Mouse (Mus musculus) liver, embryonic 14.5 days (tissue): ENCODE results near the gene Rbfox1. TPM values are rescaled to one million over a fixed set of nuclear protein-coding genes. Genes with fewer than 3 reads are reported as not detected.

Experiments used
- ATAC-seq: fragments of 200-750 bp; cut with Nextera tagmentation; 2 replicates; pipeline ENCODE4 v1.8.0; 2017; ENCODE audit warnings: moderate number of reproducible peaks, mild to moderate bottlenecking, moderate library complexity; ENCODE audit not compliant: insufficient read depth
- DNase-seq, 3 experiments: peaks; one replicate each; pipeline ENCODE4 v3.0.0-alpha.2; 2012 to 2013; ENCODE audit warnings: low read depth in 3 of 3, low spot score in 3 of 3
- H3K27ac ChIP-seq: fragments of 300-500 bp; sonication (generic); 2 replicates; pipeline ENCODE4 v1.5.1; 2014; ENCODE audit warnings: moderate library complexity, mild to moderate bottlenecking, control low read depth, inconsistent platforms
- H3K27me3 ChIP-seq: fragments of 300-500 bp; sonication (generic); 2 replicates; pipeline ENCODE4 v1.6.1; 2014; ENCODE audit warnings: mild to moderate bottlenecking, low read length, moderate library complexity; ENCODE audit not compliant: control insufficient read depth, insufficient read depth
- H3K36me3 ChIP-seq: fragments of 300-500 bp; sonication (generic); replicated peaks from 2 replicates; pipeline ENCODE4 v1.6.1; 2014; ENCODE audit warnings: low read depth; ENCODE audit not compliant: control insufficient read depth, insufficient read depth
- H3K4me1 ChIP-seq, 2 experiments: fragments of 200-500 bp in 1 of 2; fragments of 300-500 bp in 1 of 2; sonication (generic) in 1 of 2; replicated peaks; 2 replicates each; pipeline ENCODE4 v1.6.1; 2012 to 2014; ENCODE audit warnings: antibody characterized with exemption in 1 of 2, inconsistent platforms in 1 of 2, low read length in 1 of 2; ENCODE audit not compliant: control insufficient read depth in 2 of 2, insufficient read depth in 2 of 2
- H3K4me2 ChIP-seq: fragments of 300-500 bp; sonication (generic); 2 replicates; pipeline ENCODE4 v1.6.1; 2014; ENCODE audit warnings: low read depth, mild to moderate bottlenecking, control low read depth, moderate library complexity
- H3K4me3 ChIP-seq, 2 experiments: fragments of 200-500 bp in 1 of 2; fragments of 300-500 bp in 1 of 2; sonication (generic) in 1 of 2; 2 replicates each; pipeline ENCODE4 v1.5.1; 2012 to 2014; ENCODE audit warnings: low read depth in 2 of 2, low read length in 2 of 2, mild to moderate bottlenecking in 2 of 2, control low read depth in 1 of 2, inconsistent platforms in 1 of 2, moderate library complexity in 1 of 2; ENCODE audit not compliant: insufficient read depth in 1 of 2
- H3K9ac ChIP-seq: fragments of 300-500 bp; sonication (generic); replicated peaks from 2 replicates; pipeline ENCODE4 v1.6.1; 2014; ENCODE audit warnings: mild to moderate bottlenecking, control low read depth, moderate library complexity
- H3K9me3 ChIP-seq: fragments of 300-500 bp; sonication (generic); 2 replicates; pipeline ENCODE4 v1.6.1; 2016; ENCODE audit warnings: low read length, mixed read lengths; ENCODE audit not compliant: control insufficient read depth
- CTCF ChIP-seq: IDR thresholded peaks from 2 replicates; pipeline ENCODE4 v1.5.1; 2016; ENCODE audit warnings: antibody characterized with exemption, low read depth, control low read depth
- EP300 ChIP-seq: IDR thresholded peaks from 2 replicates; pipeline ENCODE4 v1.6.1; 2016; ENCODE audit warnings: antibody characterized with exemption, low read depth
- WGBS: fragments of 180-500 bp; shearing (Covaris S2); extraction: QIAGEN DNeasy Blood & Tissue Kit; methylation state at CpG from one replicate; pipeline ENCODE4 v1.1.7; 2014; ENCODE audit not compliant: insufficient replicate concordance; 5-methylcytosine and 5-hydroxymethylcytosine counted together
- polyA plus RNA-seq, 2 experiments: library from polyadenylated mRNA; depleted of rRNA in 1 of 2; stranded (reverse) in 1 of 2; unstranded in 1 of 2; fragments of >200 nt; fragmentation: Nextera tagmentation in 1 of 2; extraction: Ambion mirVana in 1 of 2; gene quantifications; 2 replicates each; pipeline versions ENCODE4 v1.2.1 to v1.2.3; 2012 to 2014

Rbfox1 gene
- polyA plus RNA-seq, 2 experiments = 0.02 TPM; not detected in 1

DNA sequence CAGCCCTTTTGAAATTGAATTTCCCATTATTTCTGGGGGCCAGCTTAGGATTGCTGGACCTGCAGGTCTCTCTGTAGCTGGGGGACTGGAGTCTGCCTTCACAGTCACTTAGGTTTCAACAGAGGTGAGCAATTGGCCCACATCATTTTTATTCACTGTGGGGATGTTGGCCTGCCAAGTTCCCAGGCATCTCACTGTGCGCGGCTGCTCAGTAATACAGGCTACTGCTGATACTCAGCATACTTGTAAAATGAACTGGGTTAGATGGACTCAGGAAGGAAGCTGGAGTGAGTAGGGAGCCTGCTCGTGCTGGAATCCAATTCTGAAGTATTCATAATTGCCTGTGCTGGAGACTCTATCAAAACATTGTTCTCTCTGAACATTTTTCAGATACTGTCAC is 1356.5 kb downstream of the Rbfox1 start:
- no peak overlapping the region for H3K9ac ChIP-seq
- H3K27me3 ChIP-seq = no peaks in the 10 kb centered on the region
- no peaks in the 10 kb centered on the region for H3K4me1 ChIP-seq
- 63% methylated on average over 3 of the region's 3 CpGs for WGBS
- no peak for DNase-seq
- no peak for ATAC-seq
- no peak overlapping the region for H3K4me2 ChIP-seq
- no peaks in the 10 kb centered on the region for H3K36me3 ChIP-seq
- H3K9me3 ChIP-seq = no peaks in the 10 kb centered on the region
- no peak overlapping the region for H3K4me3 ChIP-seq
- TF ChIP-seq CTCF (no peak), EP300 (no peak)
- H3K27ac ChIP-seq = no peak overlapping the region

DNA sequence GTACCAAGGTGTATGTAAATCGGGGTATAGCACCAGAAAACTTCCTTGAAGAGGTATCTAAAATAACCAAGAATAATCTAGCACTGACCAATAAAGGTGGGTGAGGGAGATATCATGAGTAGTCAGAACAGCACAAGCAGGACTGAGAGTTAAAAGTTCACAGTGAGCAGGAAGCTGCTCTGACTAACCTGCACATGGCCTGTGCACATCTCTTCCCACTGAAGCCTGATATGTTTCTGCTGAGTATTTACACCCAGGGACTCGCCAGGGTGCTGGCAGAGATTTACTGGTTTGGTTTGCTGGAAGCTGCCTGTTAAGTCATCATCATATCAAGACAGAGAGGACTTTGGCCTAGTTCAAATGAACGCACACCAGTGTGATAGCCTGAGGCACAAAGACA is 1357.3 kb downstream of the Rbfox1 start:
- Histone ChIP-seq H3K9ac (no peak overlapping the region), H3K27me3 (no peaks in the 10 kb centered on the region), H3K27ac (no peak overlapping the region), H3K4me1 (no peaks in the 10 kb centered on the region), H3K4me2 (no peak overlapping the region), H3K4me3 (no peak overlapping the region), H3K9me3 (no peaks in the 10 kb centered on the region), H3K36me3 (no peaks in the 10 kb centered on the region)
- ATAC-seq = no peak
- WGBS = 50% methylated on average over 3 of the region's 3 CpGs
- DNase-seq = no peak
- no peak for TF ChIP-seq EP300
- no peak for TF ChIP-seq CTCF

DNA sequence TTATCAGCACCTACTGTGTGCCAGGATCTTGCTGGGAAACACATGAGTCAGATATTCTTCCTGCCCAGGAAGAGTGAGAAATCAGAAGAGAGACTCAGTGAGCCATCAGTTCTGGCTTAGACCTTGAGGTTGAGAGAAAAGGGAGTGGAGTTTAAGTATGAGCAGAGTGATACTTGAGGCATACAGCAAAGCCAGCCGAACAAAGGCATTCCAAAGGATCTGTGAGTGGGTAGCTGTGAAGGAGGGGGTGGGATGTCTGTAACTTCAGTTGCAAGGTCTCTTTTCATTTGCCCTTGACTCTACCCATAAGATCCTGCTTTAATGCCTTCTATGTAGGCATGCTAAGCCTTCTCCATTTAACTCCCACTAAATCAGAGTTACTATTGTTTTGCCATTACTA is 1359.2 kb downstream of the Rbfox1 start:
- DNase-seq = no peak
- TF ChIP-seq CTCF (no peak), EP300 (no peak)
- Histone ChIP-seq H3K4me2 (no peak overlapping the region), H3K27me3 (no peaks in the 10 kb centered on the region), H3K9me3 (no peaks in the 10 kb centered on the region), H3K36me3 (no peaks in the 10 kb centered on the region), H3K9ac (no peak overlapping the region), H3K4me3 (no peak overlapping the region), H3K4me1 (no peaks in the 10 kb centered on the region), H3K27ac (no peak overlapping the region)
- 47% methylated on average over 1 of the region's 1 CpGs for WGBS
- ATAC-seq = no peak

DNA sequence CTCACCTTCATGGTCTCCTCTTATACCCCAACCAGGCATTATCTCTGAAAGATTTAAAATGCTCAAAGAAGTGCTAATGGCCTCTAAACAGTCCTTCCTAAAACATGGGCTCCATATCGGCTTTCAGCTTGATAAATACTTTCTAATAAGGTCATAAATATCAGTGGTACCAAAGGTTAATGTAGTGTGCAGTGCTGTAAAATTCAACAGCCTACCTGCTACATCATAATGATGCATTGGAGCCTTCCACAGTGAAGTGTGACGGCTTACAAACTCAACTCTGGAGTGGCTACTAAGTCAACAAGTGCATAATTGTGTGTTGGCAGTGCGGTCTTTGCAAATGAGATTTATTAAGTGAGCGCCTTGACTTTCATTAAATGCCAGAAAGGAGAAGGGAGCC is 1366.5 kb downstream of the Rbfox1 start:
- ATAC-seq (no peak), DNase-seq (no peak)
- Histone ChIP-seq H3K4me2 (no peak overlapping the region), H3K4me1 (no peaks in the 10 kb centered on the region), H3K4me3 (no peak overlapping the region), H3K9me3 (no peaks in the 10 kb centered on the region), H3K27ac (no peak overlapping the region), H3K36me3 (no peaks in the 10 kb centered on the region), H3K9ac (no peak overlapping the region), H3K27me3 (no peaks in the 10 kb centered on the region)
- TF ChIP-seq CTCF = no peak
- no peak for TF ChIP-seq EP300
- 52% methylated on average over 4 of the region's 4 CpGs for WGBS

GRCm38 (mm10) chr16:7257366-7257765 is 1372.2 kb downstream of the Rbfox1 start:
- Histone ChIP-seq H3K9me3 (no peaks in the 10 kb centered on the region), H3K36me3 (no peaks in the 10 kb centered on the region), H3K4me1 (no peaks in the 10 kb centered on the region), H3K9ac (no peak overlapping the region), H3K4me3 (no peak overlapping the region), H3K4me2 (no peak overlapping the region), H3K27ac (no peak overlapping the region), H3K27me3 (no peaks in the 10 kb centered on the region)
- WGBS = 52% methylated on average over 4 of the region's 4 CpGs
- ATAC-seq = no peak
- no peak for DNase-seq
- TF ChIP-seq EP300 (no peak), CTCF (no peak)
